Mouse (Mus musculus) embryonic fibroblast, embryonic 13.5 days (primary cell): ENCODE data around the gene Adh6b.

Experiments
- CTCF ChIP-seq: IDR thresholded peaks from 2 replicates; pipeline ENCODE4 v1.5.1; 2011; ENCODE audit warnings: mild to moderate bottlenecking, control low read depth, low read length, moderate library complexity, borderline replicate concordance; ENCODE audit not compliant: insufficient read depth
- POLR2A ChIP-seq: IDR thresholded peaks from 2 replicates; pipeline ENCODE4 v1.6.1; 2011; ENCODE audit warnings: low read depth, mild to moderate bottlenecking, control low read depth, low read length, moderate library complexity

GRCm38 (mm10) chr3:138404872-138405271, 63.3 kb downstream of the Adh6b start:
- TF ChIP-seq CTCF (no peak), POLR2A (no peak)
